Mouse (Mus musculus) heart, embryonic 16.5 days (tissue): ENCODE data around the gene Adam19. TPM values are rescaled to one million over a fixed set of nuclear protein-coding genes. Genes with fewer than 3 reads are reported as not detected.

Experiments used
- ATAC-seq: fragments of 200-750 bp; cut with Nextera tagmentation; replicated peaks from 2 replicates; pipeline ENCODE4 v1.8.0; 2017; ENCODE audit warnings: moderate number of reproducible peaks; ENCODE audit not compliant: insufficient read depth, low FRiP score; ENCODE audit errors: extremely low read depth
- H3K27ac ChIP-seq: fragments of 300-500 bp; sonication (generic); 2 replicates; pipeline ENCODE4 v1.5.1; 2014; ENCODE audit warnings: mild to moderate bottlenecking, low read length, control low read depth, moderate library complexity
- H3K27me3 ChIP-seq: fragments of 300-500 bp; sonication (generic); 2 replicates; pipeline ENCODE4 v1.6.1; 2014; ENCODE audit warnings: low read length, mixed read lengths; ENCODE audit not compliant: control insufficient read depth, insufficient read depth
- H3K36me3 ChIP-seq: fragments of 300-500 bp; sonication (generic); 2 replicates; pipeline ENCODE4 v1.6.1; 2014; ENCODE audit not compliant: control insufficient read depth, insufficient read depth
- H3K4me1 ChIP-seq: fragments of 300-500 bp; sonication (generic); 2 replicates; pipeline ENCODE4 v1.6.1; 2014; ENCODE audit warnings: low read length, mixed read lengths; ENCODE audit not compliant: control insufficient read depth, insufficient read depth
- H3K4me2 ChIP-seq: fragments of 300-500 bp; sonication (generic); 2 replicates; pipeline ENCODE4 v1.6.1; 2014; ENCODE audit warnings: low read depth, mild to moderate bottlenecking, control low read depth, low read length
- H3K4me3 ChIP-seq: fragments of 300-500 bp; sonication (generic); 2 replicates; pipeline ENCODE4 v1.5.1; 2014; ENCODE audit warnings: mild to moderate bottlenecking, control low read depth, low read length
- H3K9ac ChIP-seq: fragments of 300-500 bp; sonication (generic); 2 replicates; pipeline ENCODE4 v1.6.1; 2014; ENCODE audit warnings: low read length, control low read depth
- H3K9me3 ChIP-seq: fragments of 300-500 bp; sonication (generic); replicated peaks from 2 replicates; pipeline ENCODE4 v1.6.1; 2016; ENCODE audit warnings: low read length; ENCODE audit not compliant: control insufficient read depth
- WGBS: fragments of 180-500 bp; shearing (Covaris S2); extraction: QIAGEN DNeasy Blood & Tissue Kit; methylation state at CpG from one replicate; pipeline ENCODE4 v1.1.7; 2014; 5-methylcytosine and 5-hydroxymethylcytosine counted together
- polyA plus RNA-seq: library from polyadenylated mRNA; unstranded; fragments of >200 nt; fragmentation: Nextera tagmentation; extraction: Ambion mirVana; gene quantifications from 2 replicates; pipeline ENCODE4 v1.2.1, GENCODE M21; 2015

Gene Adam19
- 21.3 and 24.4 TPM in 2 replicates for polyA plus RNA-seq

- no peaks in the 10 kb centered on the region for H3K27me3 ChIP-seq
- H3K9ac ChIP-seq = peak within 1 kb of the TSS; percentile 95
- ATAC-seq = peak; percentile 83
- no peaks in the 10 kb centered on the region for H3K9me3 ChIP-seq
- no peaks in the 10 kb centered on the region for H3K36me3 ChIP-seq
- H3K4me1 ChIP-seq = peaks cover 25% of the 10 kb centered on the region
- peak within 1 kb of the TSS; percentile 95 for H3K27ac ChIP-seq
- peak within 1 kb of the TSS; percentile 73 for H3K4me2 ChIP-seq
- 1% methylated on average over 51 of the region's 51 CpGs for WGBS
- H3K4me3 ChIP-seq = peak within 1 kb of the TSS; percentile 68
Observed at GRCm38 (mm10) chr11:46055896-46056769, at the start of gene Adam19. Gene Adam19, plus strand, starts transcription at chr11:46055992.

- Histone ChIP-seq H3K9me3 (no peaks in the 10 kb centered on the region), H3K4me2 (no peak overlapping the region), H3K27me3 (no peaks in the 10 kb centered on the region), H3K36me3 (no peaks in the 10 kb centered on the region), H3K27ac (no peak overlapping the region), H3K9ac (no peak overlapping the region), H3K4me1 (no peaks in the 10 kb centered on the region), H3K4me3 (no peak overlapping the region)
- no peak for ATAC-seq
- 14% methylated on average over 6 of the region's 6 CpGs for WGBS
Observed at GRCm38 (mm10) chr11:46016061-46016460, 39.7 kb upstream of the Adam19 start.

DNA sequence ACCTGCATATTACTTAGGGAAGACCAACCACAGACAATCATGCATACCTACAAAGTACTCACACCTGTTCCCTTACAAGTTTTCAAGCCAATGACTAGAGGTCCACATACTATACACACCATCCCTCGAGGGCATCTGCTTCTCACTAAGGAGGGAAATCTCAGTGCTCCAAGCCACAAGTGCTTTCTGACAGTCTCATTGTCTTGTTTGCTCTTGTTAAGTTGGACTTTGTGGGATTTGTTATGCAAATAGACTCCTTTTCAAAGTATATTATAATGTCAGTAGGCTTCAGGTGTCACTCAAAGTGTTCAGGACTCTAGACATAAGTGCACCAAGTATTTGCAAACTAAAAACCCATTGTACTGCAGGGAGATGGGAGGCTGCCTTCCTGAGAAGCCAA, 35.5 kb upstream of the Adam19 start:
- Histone ChIP-seq H3K9me3 (no peaks in the 10 kb centered on the region), H3K4me1 (no peaks in the 10 kb centered on the region), H3K27ac (no peak overlapping the region), H3K4me3 (no peak overlapping the region), H3K27me3 (no peaks in the 10 kb centered on the region), H3K36me3 (no peaks in the 10 kb centered on the region), H3K9ac (no peak overlapping the region), H3K4me2 (no peak overlapping the region)
- ATAC-seq = no peak
- WGBS = 72% methylated on average over 1 of the region's 1 CpGs

GRCm38 (mm10) chr11:46021850-46022249, 33.9 kb upstream of the Adam19 start:
- Histone ChIP-seq H3K27me3 (no peaks in the 10 kb centered on the region), H3K4me1 (no peaks in the 10 kb centered on the region), H3K9ac (no peak overlapping the region), H3K9me3 (no peaks in the 10 kb centered on the region), H3K4me3 (no peak overlapping the region), H3K4me2 (no peak overlapping the region), H3K27ac (no peak overlapping the region), H3K36me3 (no peaks in the 10 kb centered on the region)
- ATAC-seq = no peak

DNA sequence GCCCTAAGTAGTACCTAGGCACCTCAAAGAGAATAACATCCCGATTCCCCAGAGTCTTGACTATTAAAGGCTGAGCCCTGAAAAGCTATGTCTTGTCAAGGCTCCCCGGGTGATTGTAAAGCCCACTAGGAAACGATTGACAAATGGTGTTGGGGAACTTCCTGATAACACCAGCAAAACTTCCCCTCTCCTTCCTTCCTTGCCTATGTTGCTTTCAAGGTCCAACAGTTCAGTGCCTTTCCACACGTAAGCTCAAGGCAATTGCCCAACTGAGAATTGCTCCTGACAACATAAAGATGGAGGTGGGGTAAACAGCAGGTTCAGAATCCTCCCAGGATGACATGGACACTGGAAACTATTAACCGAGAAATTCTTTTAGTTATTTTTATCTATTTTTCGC, 32.8 kb upstream of the Adam19 start:
- 59% methylated on average over 6 of the region's 6 CpGs for WGBS
- ATAC-seq = no peak
- Histone ChIP-seq H3K27ac (no peak overlapping the region), H3K27me3 (no peaks in the 10 kb centered on the region), H3K4me3 (no peak overlapping the region), H3K9ac (no peak overlapping the region), H3K9me3 (no peaks in the 10 kb centered on the region), H3K4me2 (no peak overlapping the region), H3K36me3 (no peaks in the 10 kb centered on the region), H3K4me1 (no peaks in the 10 kb centered on the region)

DNA sequence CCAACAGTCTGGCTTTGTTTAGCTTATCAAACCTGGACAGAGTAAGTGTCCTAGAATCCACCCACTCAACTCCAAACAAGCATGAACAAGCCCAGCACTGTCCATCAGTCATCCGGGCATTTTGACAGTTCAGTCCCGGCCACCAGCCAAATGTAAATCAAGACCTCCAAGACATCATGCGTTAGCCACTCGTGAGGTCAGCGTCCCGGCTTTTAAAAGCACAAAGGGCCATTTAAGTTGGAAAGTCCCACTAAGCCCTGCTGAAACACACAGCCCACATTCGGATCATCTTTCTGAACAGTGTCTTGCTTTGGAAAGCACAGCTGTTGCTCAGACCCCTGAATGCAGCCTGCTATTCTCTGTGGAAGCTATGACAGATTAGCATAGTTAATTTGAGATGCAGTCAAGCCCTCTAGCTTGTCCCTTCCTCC, 29.8 kb upstream of the Adam19 start:
- peak; percentile 58; the same call in 1 of the 2 replicates for ATAC-seq
- 50% methylated on average over 7 of the region's 7 CpGs for WGBS
- peak overlapping the region; percentile 35; the same call in 1 of the 2 replicates for H3K27ac ChIP-seq

GRCm38 (mm10) chr11:46027952-46028814, 27.6 kb upstream of the Adam19 start:
- Histone ChIP-seq H3K4me3 (no peak overlapping the region), H3K9me3 (no peaks in the 10 kb centered on the region), H3K27ac (no peak overlapping the region), H3K9ac (no peak overlapping the region), H3K4me2 (no peak overlapping the region), H3K4me1 (peaks cover 12% of the 10 kb centered on the region), H3K36me3 (no peaks in the 10 kb centered on the region), H3K27me3 (no peaks in the 10 kb centered on the region)
- no peak for ATAC-seq
- WGBS = 84% methylated on average over 6 of the region's 6 CpGs

More for the DNA sequence above, 29.8 kb upstream of the Adam19 start:
- peaks cover 12% of the 10 kb centered on the region for H3K4me1 ChIP-seq
- H3K9ac ChIP-seq = no peak overlapping the region
- H3K27me3 ChIP-seq = no peaks in the 10 kb centered on the region
- no peak overlapping the region for H3K4me3 ChIP-seq
- H3K4me2 ChIP-seq = no peak overlapping the region
- H3K36me3 ChIP-seq = no peaks in the 10 kb centered on the region
- no peaks in the 10 kb centered on the region for H3K9me3 ChIP-seq

DNA sequence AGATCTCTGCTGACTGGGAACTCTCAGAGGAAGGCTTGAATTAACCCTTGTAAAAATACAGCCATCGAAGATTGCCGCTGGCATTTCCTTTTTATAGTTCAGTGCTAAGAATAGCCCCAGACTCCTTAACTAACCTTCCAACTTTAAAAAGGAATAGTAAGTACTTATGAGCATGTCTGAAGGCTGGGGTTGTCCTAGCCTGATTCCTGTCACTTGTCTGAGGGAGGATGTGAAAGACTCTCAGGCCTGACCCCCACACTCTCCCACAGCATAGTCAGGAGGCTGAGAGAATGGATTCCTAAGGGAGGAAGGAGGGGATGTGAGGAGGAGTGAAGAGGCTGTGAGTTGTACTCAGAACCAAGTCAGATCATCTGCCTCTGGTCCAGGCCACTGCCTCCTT, 26.3 kb upstream of the Adam19 start:
- H3K9me3 ChIP-seq = no peaks in the 10 kb centered on the region
- ATAC-seq = 0 out of 2 replicates have a peak, but pooled peaks have one; percentile 18
- no peak overlapping the region; the same call in none of the 2 replicates for H3K27ac ChIP-seq
- H3K4me1 ChIP-seq = peaks cover 12% of the 10 kb centered on the region
- H3K4me2 ChIP-seq = no peak overlapping the region
- no peaks in the 10 kb centered on the region for H3K27me3 ChIP-seq
- whole genome bisulfite sequencing = 21% methylated on average over 2 of the region's 2 CpGs
- H3K36me3 ChIP-seq = no peaks in the 10 kb centered on the region
- H3K9ac ChIP-seq = no peak overlapping the region
- H3K4me3 ChIP-seq = no peak overlapping the region

DNA sequence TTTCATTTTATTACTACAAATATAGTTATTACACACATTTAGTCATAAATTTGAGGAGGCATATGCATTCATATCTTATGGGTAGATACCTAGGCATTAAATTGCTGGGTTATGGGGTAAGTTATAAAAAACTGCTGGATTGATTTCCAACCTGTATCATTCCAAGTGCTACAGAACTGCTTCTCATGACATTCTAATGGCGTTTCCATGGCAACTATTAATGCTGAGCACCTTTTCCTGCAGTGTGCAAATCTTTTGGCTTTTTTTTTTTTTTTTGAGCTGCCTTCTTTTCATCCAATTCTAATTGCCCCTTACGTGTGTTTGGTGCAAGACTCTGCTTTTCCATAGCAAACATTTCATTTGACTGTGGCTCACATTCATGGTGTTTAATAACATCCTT, 25.8 kb upstream of the Adam19 start:
- Histone ChIP-seq H3K27ac (no peak overlapping the region), H3K27me3 (no peaks in the 10 kb centered on the region), H3K36me3 (no peaks in the 10 kb centered on the region), H3K4me2 (no peak overlapping the region), H3K4me3 (no peak overlapping the region), H3K4me1 (peaks cover 12% of the 10 kb centered on the region), H3K9me3 (no peaks in the 10 kb centered on the region), H3K9ac (no peak overlapping the region)
- ATAC-seq = no peak
- 85% methylated on average over 2 of the region's 2 CpGs for whole genome bisulfite sequencing
